Mouse (Mus musculus) adipocyte (in vitro differentiated cells): ENCODE measurements around the gene Synj2.

Experiments
- DNase-seq: peaks from one replicate; pipeline ENCODE4 v3.0.0-alpha.2; 2016; ENCODE audit warnings: low spot score

The Synj2 gene

GRCm38 (mm10) chr17:5975099-5975977 is 34.3 kb downstream of the Synj2 start:
- DNase-seq: peak; percentile 73

GRCm38 (mm10) chr17:5976221-5977055 is 35.4 kb downstream of the Synj2 start:
- no peak for DNase-seq

GRCm38 (mm10) chr17:5977056-5977920 is 36.2 kb downstream of the Synj2 start:
- DNase-seq: peak; percentile 88

GRCm38 (mm10) chr17:5977921-5978504 is 36.9 kb downstream of the Synj2 start:
- peak; percentile 64 for DNase-seq

- peak; percentile 87 for DNase-seq
Observed at GRCm38 (mm10) chr17:5978505-5979077, 37.5 kb downstream of the Synj2 start.

GRCm38 (mm10) chr17:5980860-5981259 is 39.8 kb downstream of the Synj2 start:
- no peak for DNase-seq

GRCm38 (mm10) chr17:5983150-5983549 is 42.1 kb downstream of the Synj2 start:
- DNase-seq: no peak

- peak; percentile 16 for DNase-seq
Observed at GRCm38 (mm10) chr17:5983901-5984300, 42.8 kb downstream of the Synj2 start.

- no peak for DNase-seq
Observed at GRCm38 (mm10) chr17:5984700-5985231, 43.7 kb downstream of the Synj2 start.

- no peak for DNase-seq
Observed at GRCm38 (mm10) chr17:5985271-5985670, 44.2 kb downstream of the Synj2 start.

- no peak for DNase-seq
Observed at GRCm38 (mm10) chr17:5987271-5988056, 46.4 kb downstream of the Synj2 start.

GRCm38 (mm10) chr17:5988102-5988501 is 47.0 kb downstream of the Synj2 start:
- no peak for DNase-seq

- peak; percentile 30 for DNase-seq
Observed at GRCm38 (mm10) chr17:5992866-5993580, 51.9 kb downstream of the Synj2 start.

- peak; percentile 56 for DNase-seq
Observed at GRCm38 (mm10) chr17:5993581-5994260, 52.6 kb downstream of the Synj2 start.

GRCm38 (mm10) chr17:5994606-5995005 is 53.5 kb downstream of the Synj2 start:
- DNase-seq: peak; percentile 70

- DNase-seq: no peak
Observed at GRCm38 (mm10) chr17:5996589-5996988, 55.5 kb downstream of the Synj2 start.

GRCm38 (mm10) chr17:5997380-5998234 is 56.5 kb downstream of the Synj2 start:
- DNase-seq: peak; percentile 79

GRCm38 (mm10) chr17:5998235-5998500 is 57.1 kb downstream of the Synj2 start:
- DNase-seq: no peak
